Mouse (Mus musculus) limb, embryonic 14.5 days (tissue): ENCODE data around the gene Smarca4. TPM values are rescaled to one million over a fixed set of nuclear protein-coding genes. Genes with fewer than 3 reads are reported as not detected.

Experiments
- ATAC-seq: fragments of 200-750 bp; cut with Nextera tagmentation; 2 replicates; pipeline ENCODE4 v1.8.0; 2017; ENCODE audit warnings: low read depth, moderate number of reproducible peaks, moderate TSS enrichment; ENCODE audit not compliant: low FRiP score
- DNase-seq: peaks from one replicate; pipeline ENCODE4 v3.0.0-alpha.2; 2015; ENCODE audit warnings: low spot score
- H3K27ac ChIP-seq: fragments of 300-500 bp; sonication (generic); replicated peaks from 2 replicates; pipeline ENCODE4 v1.5.1; 2014; ENCODE audit warnings: low read depth, mild to moderate bottlenecking, low read length, moderate library complexity, mixed read lengths
- H3K27me3 ChIP-seq: fragments of 300-500 bp; sonication (generic); 2 replicates; pipeline ENCODE4 v1.6.1; 2014; ENCODE audit warnings: low read length, mixed read lengths; ENCODE audit not compliant: control insufficient read depth, insufficient read depth
- H3K36me3 ChIP-seq: fragments of 300-500 bp; sonication (generic); 2 replicates; pipeline ENCODE4 v1.6.1; 2014; ENCODE audit warnings: mild to moderate bottlenecking, low read length, moderate library complexity, mixed read lengths; ENCODE audit not compliant: control insufficient read depth, insufficient read depth
- H3K4me1 ChIP-seq: fragments of 300-500 bp; sonication (generic); 2 replicates; pipeline ENCODE4 v1.6.1; 2014; ENCODE audit warnings: antibody characterized with exemption, low read length, mixed read lengths; ENCODE audit not compliant: control insufficient read depth, insufficient read depth
- H3K4me2 ChIP-seq: fragments of 300-500 bp; sonication (generic); replicated peaks from 2 replicates; pipeline ENCODE4 v1.6.1; 2014; ENCODE audit warnings: low read depth, mild to moderate bottlenecking, low read length, moderate library complexity; ENCODE audit not compliant: severe bottlenecking
- H3K4me3 ChIP-seq: fragments of 300-500 bp; sonication (generic); replicated peaks from 2 replicates; pipeline ENCODE4 v1.5.1; 2014; ENCODE audit warnings: low read length
- H3K9ac ChIP-seq: fragments of 300-500 bp; sonication (generic); 2 replicates; pipeline ENCODE4 v1.6.1; 2014; ENCODE audit warnings: mild to moderate bottlenecking, low read depth, low read length, moderate library complexity; ENCODE audit not compliant: severe bottlenecking
- H3K9me3 ChIP-seq: fragments of 300-500 bp; sonication (generic); 2 replicates; pipeline ENCODE4 v1.6.1; 2016; ENCODE audit warnings: low read length; ENCODE audit not compliant: control insufficient read depth
- POLR2A ChIP-seq: fragments of 200-500 bp; IDR thresholded peaks from 2 replicates; pipeline ENCODE4 v1.8.0; 2012; ENCODE audit warnings: inconsistent platforms, mild to moderate bottlenecking, moderate library complexity, borderline replicate concordance; ENCODE audit not compliant: insufficient read depth, insufficient read length; ENCODE audit errors: extremely low read depth
- WGBS: fragments of 180-500 bp; shearing (Covaris S2); extraction: QIAGEN DNeasy Blood & Tissue Kit; methylation state at CpG from one replicate; pipeline ENCODE4 v1.1.7; 2014; 5-methylcytosine and 5-hydroxymethylcytosine counted together
- polyA plus RNA-seq, 2 experiments: library from polyadenylated mRNA; depleted of rRNA in 1 of 2; stranded (reverse) in 1 of 2; unstranded in 1 of 2; fragments of >200 nt; fragmentation: Nextera tagmentation in 1 of 2; extraction: Ambion mirVana in 1 of 2; gene quantifications; 2 replicates each; pipeline versions ENCODE4 v1.2.1 to v1.2.3; 2012 to 2014

Smarca4 gene
- polyA plus RNA-seq, 2 experiments = 81.1 to 94.4 TPM

- TF ChIP-seq POLR2A = no peak
- ATAC-seq (no peak), DNase-seq (no peak)
- Histone ChIP-seq H3K27me3 (no peaks in the 10 kb centered on the region), H3K9ac (no peak overlapping the region), H3K4me3 (no peak overlapping the region), H3K9me3 (no peaks in the 10 kb centered on the region), H3K4me1 (no peaks in the 10 kb centered on the region), H3K36me3 (peaks cover 94% of the 10 kb centered on the region), H3K4me2 (no peak overlapping the region), H3K27ac (no peak overlapping the region)
- WGBS = 94% methylated on average over 10 of the region's 10 CpGs
Observed at GRCm38 (mm10) chr9:21575253-21575652, 40.7 kb upstream of the Smarca4 start.

GRCm38 (mm10) chr9:21576286-21576685 lies 39.7 kb upstream of the Smarca4 start:
- no peaks in the 10 kb centered on the region for H3K4me1 ChIP-seq
- no peak overlapping the region for H3K4me2 ChIP-seq
- H3K4me3 ChIP-seq = no peak overlapping the region
- no peaks in the 10 kb centered on the region for H3K9me3 ChIP-seq
- peaks cover 95% of the 10 kb centered on the region for H3K36me3 ChIP-seq
- TF ChIP-seq POLR2A = no peak
- H3K27me3 ChIP-seq = no peaks in the 10 kb centered on the region
- 100% methylated on average over 1 of the region's 1 CpGs for WGBS
- no peak overlapping the region for H3K9ac ChIP-seq
- DNase-seq (no peak), ATAC-seq (no peak)
- no peak overlapping the region for H3K27ac ChIP-seq

GRCm38 (mm10) chr9:21578226-21578625 lies 37.7 kb upstream of the Smarca4 start:
- Histone ChIP-seq H3K4me2 (no peak overlapping the region), H3K36me3 (peaks cover 96% of the 10 kb centered on the region), H3K9me3 (no peaks in the 10 kb centered on the region), H3K4me1 (no peaks in the 10 kb centered on the region), H3K27me3 (no peaks in the 10 kb centered on the region), H3K4me3 (no peak overlapping the region), H3K27ac (no peak overlapping the region), H3K9ac (no peak overlapping the region)
- DNase-seq (no peak), ATAC-seq (no peak)
- no peak for TF ChIP-seq POLR2A
- 81% methylated on average over 3 of the region's 3 CpGs for WGBS

GRCm38 (mm10) chr9:21585401-21585800 lies 30.6 kb upstream of the Smarca4 start:
- Histone ChIP-seq H3K9me3 (no peaks in the 10 kb centered on the region), H3K36me3 (peaks cover 94% of the 10 kb centered on the region), H3K4me3 (no peak overlapping the region), H3K4me2 (no peak overlapping the region), H3K27ac (no peak overlapping the region), H3K27me3 (no peaks in the 10 kb centered on the region), H3K9ac (no peak overlapping the region), H3K4me1 (no peaks in the 10 kb centered on the region)
- ATAC-seq (no peak), DNase-seq (no peak)
- no peak for TF ChIP-seq POLR2A
- 87% methylated on average over 1 of the region's 1 CpGs for WGBS

GRCm38 (mm10) chr9:21587678-21588349 lies 28.2 kb upstream of the Smarca4 start:
- H3K9me3 ChIP-seq = no peaks in the 10 kb centered on the region
- peaks cover 76% of the 10 kb centered on the region for H3K36me3 ChIP-seq
- no peaks in the 10 kb centered on the region for H3K27me3 ChIP-seq
- H3K27ac ChIP-seq = no peak overlapping the region
- no peak for TF ChIP-seq POLR2A
- no peak overlapping the region for H3K9ac ChIP-seq
- DNase-seq (no peak), ATAC-seq (no peak)
- WGBS = 88% methylated on average over 23 of the region's 23 CpGs
- H3K4me2 ChIP-seq = no peak overlapping the region
- no peak overlapping the region for H3K4me3 ChIP-seq
- peaks cover 7% of the 10 kb centered on the region; the same call in 1 of the 2 replicates for H3K4me1 ChIP-seq
